Mouse (Mus musculus): ENCODE results near the gene Ppan.

Ppan gene

DNA sequence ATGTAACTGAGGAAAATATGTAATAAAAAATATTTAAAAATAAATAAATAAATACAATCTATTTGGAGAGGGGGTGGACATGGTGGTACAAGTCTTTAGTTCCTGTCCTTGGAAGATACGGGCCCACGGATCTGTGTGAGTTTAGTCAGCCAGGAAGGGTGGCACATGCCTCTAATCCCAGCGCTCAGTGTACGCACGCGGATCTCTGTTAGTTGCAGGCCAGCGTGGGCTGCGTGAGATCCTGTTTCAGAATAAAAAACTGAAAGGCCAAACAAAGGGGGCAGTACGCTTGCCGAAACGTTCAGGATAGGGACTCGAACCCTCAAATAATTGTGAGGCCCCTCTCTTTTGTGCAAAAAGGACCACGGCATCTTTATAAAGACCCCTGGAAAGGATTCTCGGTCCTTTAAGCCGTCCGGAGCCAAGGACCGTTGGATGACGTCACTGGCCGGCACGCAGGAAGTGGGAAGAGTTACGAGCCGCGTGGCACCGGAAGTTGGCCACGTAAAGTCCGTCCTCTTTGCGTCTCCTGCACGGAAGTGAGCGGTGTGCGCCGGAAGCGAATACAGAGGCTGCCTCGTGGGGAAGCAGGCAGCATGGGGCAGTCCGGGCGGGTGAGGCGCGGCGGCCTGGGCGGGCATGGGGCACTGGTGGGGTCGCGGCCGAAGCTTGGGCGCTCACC lies at the start of gene Ppan:
Gene Ppan, plus strand, starts transcription at position 472 of the 682 bp plus-strand sequence.
- DNase-seq (ENCODE audit: low spot score in 2 of 2), result peak; percentile 82 to 87

DNA sequence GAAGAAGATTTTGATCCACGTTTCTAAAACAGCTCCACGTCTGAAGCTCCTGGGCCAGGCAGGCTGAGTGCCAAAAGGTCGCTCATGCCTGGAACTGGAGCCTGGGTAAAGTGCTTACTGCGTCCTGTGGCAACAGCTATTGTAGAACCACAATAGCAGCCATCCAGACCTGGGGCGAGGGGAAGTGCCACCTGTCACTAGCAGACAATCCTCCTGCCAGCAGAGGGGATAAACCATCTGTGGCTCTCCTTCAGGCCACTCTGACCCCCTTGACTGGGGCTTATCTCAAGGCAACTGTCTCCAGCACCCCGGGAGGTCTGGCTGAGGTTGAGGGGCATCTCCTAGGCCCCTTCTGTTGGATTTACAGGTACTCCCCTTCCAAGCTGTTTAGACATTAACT lies 49.0 kb upstream of the Ppan start:
- no peak for DNase-seq (ENCODE audit: low spot score in 2 of 2)

DNA sequence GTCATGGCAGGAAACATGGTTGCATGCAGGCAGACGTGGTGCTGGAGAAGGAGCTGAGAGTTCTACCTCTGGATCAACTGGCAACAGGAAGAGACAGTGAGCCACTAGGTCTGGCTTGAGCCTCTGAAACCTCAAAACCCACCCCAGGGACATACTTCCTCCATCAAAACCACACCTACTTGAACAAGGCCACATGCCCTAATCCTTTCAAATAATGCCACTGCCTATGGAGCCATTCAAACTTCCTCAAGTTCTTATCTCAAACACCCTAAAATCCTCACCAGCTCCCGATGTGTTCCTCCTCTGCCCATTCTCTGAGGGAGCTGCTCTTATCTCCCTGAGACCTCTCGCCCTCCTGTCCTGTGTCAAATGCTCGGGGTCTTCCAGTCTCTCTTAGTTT lies 45.8 kb upstream of the Ppan start:
- no peak for DNase-seq (ENCODE audit: low spot score in 2 of 2)

DNA sequence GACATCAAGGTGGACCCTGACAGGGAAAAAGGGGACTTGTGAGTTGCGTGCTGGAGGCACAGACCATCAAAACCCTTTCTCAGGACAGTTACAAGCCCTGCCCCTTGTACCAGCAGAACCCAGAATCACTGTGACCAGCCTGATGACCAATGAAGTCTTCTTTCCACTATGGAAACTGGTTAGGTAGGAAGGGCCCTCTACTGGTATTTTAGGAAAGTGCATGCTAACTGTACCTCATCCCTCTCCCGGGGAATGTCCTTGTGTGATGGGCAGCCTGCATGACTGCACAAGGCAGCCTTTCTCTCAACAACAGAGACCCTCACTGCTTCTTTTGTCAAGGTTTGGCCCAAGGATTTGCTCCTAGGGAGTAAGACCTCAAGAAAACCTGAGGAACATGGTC lies 45.3 kb upstream of the Ppan start:
- DNase-seq (ENCODE audit: low spot score in 2 of 2), result no peak

DNA sequence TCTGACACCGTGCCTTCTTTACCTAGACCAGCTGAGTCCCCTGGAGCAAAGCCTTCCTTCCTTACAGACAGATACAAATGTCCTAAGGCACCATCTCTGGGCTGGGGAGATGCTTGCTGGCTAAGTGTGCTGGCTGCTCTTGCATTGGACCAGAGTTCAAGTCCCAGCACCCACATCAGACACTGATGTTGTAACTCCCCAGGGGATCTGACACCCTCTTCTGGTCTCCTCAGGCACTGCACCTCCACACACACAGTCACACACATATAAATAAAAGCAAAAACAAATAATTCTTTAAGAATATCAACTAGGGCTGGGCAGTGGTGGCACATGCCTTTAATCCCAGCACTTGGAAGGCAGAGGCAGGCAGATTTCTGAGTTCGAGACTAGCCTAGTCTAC lies 37.8 kb upstream of the Ppan start:
- DNase-seq (ENCODE audit: low spot score in 2 of 2), result no peak

DNA sequence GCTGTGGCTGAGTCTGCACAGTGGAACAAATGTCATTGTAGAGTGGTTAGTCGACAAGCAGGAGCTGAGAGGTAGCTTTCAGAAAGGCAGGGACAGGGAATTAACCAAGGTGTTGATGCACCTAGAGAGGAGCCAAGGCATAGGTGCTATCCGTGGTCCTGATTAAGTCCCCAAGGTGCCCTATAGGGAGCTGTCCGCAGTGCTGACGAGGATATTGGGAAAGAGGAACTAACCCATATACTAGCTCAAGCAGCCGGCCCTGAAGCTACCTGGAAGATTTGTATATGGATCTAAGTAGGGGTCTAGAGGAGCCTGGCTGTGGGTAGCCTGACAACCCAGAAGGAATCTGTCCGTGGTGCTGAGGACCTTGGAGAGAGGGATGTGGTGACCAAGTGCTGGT lies 30.8 kb upstream of the Ppan start:
- DNase-seq (ENCODE audit: low spot score in 2 of 2), result peak; percentile 23 to 51

DNA sequence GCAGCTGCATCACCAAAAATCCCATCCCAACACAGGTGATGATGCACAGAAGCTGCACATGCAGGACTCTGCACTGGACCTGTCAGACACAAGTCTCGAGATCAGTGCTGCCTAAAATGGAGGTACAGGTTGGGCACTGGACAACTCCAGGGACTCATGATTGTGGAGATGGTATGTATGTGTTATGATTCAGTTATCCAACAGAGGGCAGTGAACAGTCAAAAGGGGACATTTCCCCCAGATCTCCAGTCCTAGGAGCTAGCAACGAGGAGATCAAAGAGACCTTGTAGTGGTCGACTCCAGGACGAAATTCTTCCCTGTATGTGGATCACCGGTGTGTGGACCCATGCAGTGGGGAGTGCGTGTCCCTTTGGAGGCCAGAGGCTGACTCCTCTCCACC lies 28.0 kb upstream of the Ppan start:
- no peak for DNase-seq (ENCODE audit: low spot score in 2 of 2)

DNA sequence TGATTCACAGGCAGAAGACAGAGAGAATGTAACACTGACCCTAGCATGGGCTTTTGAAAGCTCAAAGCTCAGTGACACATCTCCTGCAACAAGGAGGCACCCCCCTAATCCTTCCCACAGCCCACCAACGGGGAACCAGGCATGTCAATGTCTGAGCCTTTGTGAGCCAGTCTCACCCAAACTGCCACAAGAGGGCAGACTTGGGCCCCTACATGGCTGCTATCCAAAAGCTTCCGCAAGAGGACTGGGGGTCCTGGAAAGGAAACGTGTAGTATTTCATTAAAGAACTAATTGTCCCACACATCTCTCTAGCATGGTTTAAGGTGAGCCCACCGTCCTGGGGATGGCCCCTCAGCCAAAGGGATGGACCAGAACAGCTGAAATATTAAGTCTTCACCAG lies 26.2 kb upstream of the Ppan start:
- DNase-seq (ENCODE audit: low spot score in 2 of 2), result peak in 1 of 2 experiments; percentile 31

DNA sequence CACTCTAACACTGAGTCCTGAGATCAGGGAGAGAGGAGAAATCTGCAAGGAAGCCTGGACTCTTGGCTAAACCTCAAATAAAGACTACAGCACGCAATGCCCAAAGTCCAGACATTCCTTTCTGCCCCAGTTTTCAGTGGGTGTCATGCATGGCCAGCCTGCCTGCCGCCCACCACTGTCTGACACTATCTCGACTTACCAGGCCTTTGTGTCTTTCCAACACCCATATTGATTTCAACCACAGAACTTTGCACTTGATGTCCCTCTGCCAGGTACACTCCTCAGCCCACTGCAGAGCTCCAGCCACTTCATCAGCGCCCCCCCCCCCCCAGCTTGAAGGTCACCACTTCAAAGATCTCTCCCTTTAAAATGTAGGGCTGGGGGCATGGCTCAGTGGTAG lies 25.8 kb upstream of the Ppan start:
- DNase-seq (ENCODE audit: low spot score in 2 of 2), result no peak

DNA sequence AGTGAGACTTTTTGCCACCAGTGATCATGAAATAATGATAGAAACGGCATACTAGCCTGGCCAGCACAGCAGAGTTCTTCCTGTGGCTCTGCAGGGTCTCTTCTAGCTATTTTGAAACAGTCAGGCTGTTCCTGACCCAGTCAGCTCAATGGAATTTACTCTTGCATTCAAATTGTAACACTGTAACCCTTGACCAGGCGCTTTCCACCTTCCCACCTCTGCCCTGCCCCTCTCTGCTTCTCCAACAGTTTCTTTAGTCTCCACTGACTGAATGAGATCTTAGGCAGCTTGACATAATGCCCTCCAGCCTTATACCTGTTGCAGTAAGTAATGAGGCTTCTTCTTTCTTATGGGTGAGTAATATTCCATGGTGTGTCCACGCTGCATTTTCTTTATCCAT lies 21.1 kb upstream of the Ppan start:
- no peak for DNase-seq (ENCODE audit: low spot score in 2 of 2)

DNA sequence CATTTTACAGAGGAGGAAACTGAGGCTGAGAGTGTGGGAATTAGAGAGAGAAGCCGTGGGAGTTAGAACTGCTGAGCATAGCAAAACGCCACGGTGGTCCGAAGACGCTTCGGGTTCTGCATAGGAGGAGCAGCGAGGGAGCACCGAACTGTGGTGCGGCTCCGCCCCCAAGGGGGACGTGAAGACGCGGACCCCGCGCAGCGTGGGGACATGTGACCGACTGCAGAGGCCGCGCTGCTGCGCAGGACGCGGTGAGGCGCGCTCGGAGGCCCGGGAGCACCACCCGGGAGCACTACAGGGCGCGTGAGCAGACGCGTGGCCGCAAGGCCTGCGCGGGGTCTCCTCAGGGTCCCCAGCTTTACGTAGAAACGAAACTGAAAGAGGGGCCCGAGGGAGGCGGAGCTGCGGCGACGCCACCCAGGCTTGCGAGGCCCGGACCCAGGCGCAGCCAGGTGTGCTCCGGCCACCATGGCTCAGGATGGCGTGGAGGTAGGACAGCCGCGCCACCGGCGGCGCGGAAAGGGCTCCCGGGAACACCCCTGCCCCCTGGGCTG lies 19.4 kb upstream of the Ppan start, which contains the start of gene A230050P20Rik:
Gene A230050P20Rik, plus strand, starts transcription at position 195 of the 554 bp plus-strand sequence.
- DNase-seq (ENCODE audit: low spot score in 2 of 2), result no peak

DNA sequence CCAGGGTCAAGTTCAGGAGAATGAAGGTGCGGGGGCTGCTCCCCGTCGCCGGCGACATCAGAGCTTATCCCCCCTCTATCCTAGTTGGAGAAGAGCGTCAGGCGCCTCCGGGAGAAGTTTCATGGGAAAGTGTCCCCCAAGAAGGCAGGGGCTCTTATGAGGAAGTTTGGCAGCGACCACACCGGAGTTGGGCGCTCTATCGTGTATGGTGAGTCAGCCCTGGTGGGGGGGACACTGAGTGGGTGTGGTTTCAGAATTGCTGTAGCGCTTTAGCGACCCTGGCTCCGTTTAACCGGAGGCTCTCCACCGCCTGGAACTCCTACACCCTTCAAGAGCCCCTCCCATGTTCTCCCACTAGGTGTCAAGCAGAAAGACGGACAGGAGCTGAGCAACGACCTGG lies 18.7 kb upstream of the Ppan start:
- DNase-seq (ENCODE audit: low spot score in 2 of 2), result no peak

DNA sequence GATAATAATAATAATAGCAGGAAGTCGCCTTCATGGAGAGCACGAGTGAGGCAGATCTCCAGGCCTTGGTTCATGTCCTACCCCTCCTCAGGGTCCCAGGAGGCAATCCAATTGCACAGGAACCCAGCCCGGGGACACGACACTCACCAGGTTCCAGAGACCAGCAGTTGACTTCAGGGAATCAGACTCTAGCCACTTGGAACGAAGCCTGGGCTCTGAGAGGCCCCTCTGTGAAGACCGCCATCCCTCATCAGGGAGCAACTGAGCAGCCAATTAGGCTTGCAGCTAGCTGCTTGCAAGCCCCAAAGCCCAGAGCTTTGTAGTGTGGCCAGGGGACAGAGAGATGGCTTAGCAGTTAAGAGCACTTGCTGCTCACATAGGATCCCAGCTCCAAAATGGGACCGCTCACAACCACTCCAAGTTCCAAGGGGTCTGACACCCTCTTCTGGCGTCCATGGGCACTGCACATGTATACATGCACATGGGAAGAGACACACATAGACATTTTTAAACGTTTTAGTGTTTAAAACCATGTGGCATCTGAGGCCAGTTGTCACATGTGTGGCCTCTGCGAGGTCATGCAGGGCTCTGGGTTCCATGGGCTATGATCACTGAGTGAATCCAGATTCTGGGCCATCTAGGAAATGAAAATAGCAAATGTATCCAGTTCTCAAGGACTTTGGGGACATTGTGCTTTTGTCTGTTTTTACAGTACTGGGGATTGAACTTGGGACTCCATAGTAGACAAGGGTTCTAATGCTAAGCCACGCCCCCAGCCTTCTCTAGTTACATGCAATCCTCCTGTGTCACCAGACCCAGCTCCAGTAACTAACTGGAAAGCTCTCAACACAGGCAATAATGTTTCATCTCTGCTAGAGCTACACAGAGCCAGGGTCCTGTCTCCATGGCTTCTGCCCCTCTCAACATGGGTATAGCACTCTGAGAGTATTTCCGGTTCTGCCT lies 17.5 kb upstream of the Ppan start:
- DNase-seq (ENCODE audit: low spot score in 2 of 2), result no peak

DNA sequence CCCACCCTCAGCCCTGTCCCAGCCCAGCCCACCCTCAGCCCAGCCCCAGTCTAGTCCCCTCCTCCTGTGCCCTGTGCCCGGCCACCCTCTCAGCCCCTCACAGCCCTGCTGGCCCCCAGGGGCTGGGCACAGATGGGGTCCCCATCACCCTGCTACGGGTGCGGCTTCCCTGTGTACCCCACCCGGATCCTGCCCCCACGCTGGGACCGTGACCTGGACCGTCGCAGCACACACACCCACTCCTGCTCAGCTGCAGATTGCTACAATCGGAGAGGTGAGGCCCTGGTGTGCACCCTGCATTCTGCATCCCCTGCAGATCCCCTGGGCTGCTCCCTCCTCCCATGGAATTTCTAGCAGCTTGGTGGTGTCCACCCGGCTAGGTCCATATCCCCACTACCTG lies 15.0 kb upstream of the Ppan start:
- DNase-seq (ENCODE audit: low spot score in 2 of 2), result no peak

DNA sequence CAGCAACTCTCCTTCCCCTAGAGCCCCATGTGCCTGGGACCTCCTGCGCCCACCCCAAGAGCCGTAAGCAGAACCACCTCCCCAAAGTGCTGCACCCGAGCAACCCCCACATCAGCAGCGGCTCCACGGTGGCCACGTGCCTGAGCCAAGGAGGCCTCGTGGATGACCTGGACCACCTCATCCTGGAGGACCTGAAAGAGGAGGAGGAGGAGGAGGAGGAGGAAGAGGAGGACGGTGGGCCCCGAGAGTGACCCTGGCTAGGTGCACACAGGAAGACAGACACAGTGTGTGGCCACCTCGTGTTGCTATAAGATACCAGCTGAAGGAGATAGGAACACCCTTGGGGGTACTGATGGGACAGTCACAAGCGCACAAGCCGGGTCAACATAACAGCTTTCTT lies 14.5 kb upstream of the Ppan start:
- no peak for DNase-seq (ENCODE audit: low spot score in 2 of 2)

DNA sequence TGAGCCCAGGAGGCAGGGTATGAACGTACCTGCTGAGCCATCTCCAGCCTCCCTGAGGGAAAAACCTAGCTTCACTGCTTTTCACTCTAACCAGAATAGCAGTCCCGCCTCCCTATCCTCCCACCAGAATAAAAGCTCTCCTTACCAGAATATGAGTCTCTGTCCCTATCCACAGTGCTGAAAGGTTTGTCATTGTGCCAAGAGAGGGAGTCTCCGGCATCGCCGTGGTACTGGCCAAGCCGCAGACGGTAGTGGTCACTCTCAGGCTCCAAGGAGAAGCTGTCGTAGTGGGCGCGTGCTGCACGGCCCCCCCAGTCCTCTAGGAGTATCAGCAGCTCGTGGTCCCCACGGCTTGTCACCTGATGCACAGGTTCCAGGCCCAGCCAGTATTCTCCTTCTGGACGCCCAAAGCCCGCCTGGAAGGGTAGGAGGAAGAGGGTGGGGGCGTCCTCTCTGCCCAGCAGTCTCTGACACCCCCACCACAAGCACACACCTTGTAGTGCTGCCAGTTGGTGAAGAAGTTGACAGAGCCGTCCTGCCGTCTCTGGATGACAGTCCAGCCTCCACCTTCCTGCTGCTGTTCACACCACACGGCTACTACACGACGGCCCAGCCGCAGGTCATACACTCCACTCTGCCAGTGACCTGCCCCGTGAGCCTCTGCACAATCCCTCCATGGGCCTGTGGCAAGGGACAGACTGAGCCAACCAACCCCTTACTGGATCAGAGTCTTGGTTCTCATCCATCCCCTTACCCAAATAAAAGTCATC lies 12.8 kb upstream of the Ppan start:
- DNase-seq (ENCODE audit: low spot score in 2 of 2), result no peak

DNA sequence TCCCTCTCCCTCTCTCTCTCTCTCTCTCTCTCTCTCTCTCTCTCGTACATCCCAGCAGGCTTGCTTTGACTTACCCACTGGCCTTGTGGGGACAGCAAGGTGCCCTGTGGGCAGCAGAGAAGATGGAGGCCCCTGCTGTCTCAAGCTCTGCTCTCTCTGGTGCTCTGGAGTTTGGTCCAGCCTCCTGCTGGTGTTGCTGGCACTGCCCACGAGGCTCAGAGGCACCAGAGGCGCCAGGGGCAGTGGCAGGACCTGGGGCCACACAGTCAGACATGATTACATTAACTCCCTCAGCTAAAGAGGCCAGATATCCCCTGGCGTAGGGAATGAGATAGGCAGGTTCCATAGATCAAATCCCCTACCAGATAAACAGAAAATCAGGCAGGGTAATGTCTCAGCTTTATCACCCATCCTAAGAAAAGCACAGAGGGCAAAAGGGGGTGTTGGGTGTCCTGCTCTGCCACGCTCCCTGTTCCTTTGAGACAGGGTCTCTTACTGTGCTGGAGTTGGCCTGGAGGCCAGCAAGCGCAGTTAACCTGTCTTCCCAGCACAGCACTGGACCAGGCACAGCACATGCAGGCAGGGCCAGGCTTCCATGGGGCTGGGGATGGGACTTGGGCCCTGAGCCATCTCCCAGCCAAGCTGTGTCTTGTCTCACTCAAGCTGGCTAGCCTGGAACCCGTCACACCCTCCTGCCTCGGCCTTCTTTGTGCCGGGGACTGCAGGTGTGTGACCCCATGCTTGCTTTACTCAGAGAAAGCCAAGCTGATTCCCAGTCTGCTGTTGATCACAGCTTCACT lies 11.5 kb upstream of the Ppan start:
- DNase-seq (ENCODE audit: low spot score in 2 of 2), result no peak

DNA sequence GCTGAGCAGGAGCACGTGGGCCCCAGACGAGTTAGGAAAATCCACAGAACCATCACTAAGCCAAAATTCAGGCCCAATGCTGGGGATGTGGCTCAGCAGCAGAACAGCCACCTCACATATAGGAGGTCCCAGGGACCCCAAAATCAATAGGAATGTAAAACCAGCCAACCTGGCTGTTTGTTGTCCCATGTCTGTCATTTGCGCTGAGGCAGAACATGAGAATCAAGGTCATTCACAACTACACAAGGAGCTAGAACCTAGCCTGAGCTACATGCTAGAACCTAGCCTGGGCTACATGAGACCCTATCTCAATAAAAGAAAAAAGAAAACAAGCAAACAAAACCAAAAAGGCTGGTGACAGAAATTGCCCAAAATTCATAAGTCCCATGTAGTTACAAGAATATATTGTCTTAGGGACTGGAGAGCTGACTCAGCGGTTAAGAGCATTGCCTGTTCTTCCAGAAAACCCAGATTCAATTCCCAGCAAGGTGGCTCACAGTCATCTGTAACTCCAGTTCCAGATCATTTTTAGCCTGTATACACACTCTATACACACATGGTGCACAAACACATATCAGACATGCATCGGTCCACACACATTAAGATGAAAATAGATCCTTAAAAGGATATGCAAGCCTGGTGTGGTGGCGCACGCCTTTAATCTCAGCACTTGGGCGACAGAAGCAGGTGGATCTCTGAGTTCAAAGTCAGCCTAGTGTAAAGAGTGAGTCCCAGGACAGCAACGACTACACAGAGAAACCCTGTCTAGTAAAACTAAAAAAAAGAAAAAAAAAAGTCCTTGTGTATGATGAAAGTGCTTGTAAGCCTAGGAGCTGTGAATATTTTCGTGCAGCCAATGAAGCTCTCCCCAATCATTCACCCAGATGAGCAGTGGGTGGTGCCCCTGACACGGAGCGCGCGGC lies 10.6 kb upstream of the Ppan start:
- no peak for DNase-seq (ENCODE audit: low spot score in 2 of 2)

DNA sequence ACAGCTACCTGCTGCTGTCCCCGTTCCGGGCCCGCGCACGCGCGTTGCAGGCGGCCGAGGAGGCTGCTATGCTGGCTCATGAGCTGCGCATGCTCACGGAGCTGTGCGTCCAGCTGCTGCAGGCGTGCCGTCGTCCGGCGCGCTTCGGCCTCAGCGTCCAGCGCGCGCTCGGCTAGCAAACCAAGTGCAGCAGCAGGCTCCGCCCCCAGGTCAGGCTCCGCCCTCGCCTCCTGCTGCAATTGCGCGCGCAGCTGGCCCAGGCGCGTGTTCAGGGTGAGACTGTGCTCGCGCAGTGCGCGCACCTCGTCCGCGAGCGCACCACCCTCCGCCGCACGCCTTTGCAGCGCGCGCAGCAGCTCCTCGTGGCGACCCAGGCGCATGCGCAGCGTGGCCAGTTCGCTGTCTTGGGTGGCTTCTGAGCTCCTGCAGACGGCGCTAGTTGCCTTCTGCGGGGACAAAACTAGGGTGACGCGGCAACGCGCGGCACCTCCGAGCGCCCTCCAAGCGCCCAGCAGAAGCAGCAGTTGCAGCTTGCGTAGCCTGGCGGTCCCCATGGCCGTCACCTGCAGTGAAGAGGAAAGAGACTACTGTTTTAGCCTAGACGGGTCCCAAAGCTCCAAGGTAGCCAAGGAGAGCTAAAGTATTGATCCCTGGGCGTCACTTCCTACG lies 9.8 kb upstream of the Ppan start:
- DNase-seq (ENCODE audit: low spot score in 2 of 2), result peak; percentile 98

DNA sequence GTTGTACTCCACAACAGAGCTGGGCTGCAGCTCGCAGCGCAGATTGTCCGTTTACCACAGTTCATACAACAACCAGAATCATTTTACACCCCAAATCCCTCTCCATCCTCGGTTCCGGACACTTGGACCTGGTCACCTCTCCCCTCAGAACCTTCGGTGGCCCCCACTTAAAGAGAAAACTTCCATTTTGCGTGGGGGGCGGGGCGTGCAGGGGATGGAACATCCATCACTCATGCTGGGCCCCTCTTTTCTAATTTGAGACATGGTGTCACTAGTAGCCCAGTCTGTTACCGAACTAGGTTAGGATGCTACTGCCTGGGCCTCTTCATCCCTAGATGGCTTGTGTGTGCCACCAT lies 9.3 kb upstream of the Ppan start:
- DNase-seq (ENCODE audit: low spot score in 2 of 2), result peak in 1 of 2 experiments; percentile 35

All from spleen, postnatal 14 days (tissue).